Mouse (Mus musculus) liver, embryonic 11.5 days (tissue): ENCODE results near the gene Wwox. TPM values are rescaled to one million over a fixed set of nuclear protein-coding genes. Genes with fewer than 3 reads are reported as not detected.

ENCODE experiments used
- ATAC-seq: fragments of 200-750 bp; cut with Nextera tagmentation; replicated peaks from 2 replicates; pipeline ENCODE4 v1.8.0; 2017; ENCODE audit warnings: moderate number of reproducible peaks, mild to moderate bottlenecking, moderate TSS enrichment, moderate library complexity; ENCODE audit not compliant: low FRiP score
- DNase-seq: peaks from one replicate; pipeline ENCODE4 v3.0.0-alpha.2; 2017; ENCODE audit warnings: low spot score
- H3K27ac ChIP-seq: fragments of 300-500 bp; sonication (generic); 2 replicates; pipeline ENCODE4 v1.5.1; 2014; ENCODE audit warnings: mild to moderate bottlenecking, low read depth, low read length, control low read depth
- H3K27me3 ChIP-seq: fragments of 300-500 bp; sonication (generic); replicated peaks from 2 replicates; pipeline ENCODE4 v1.6.1; 2014; ENCODE audit warnings: low read length, mixed read lengths; ENCODE audit not compliant: control insufficient read depth, insufficient read depth
- H3K36me3 ChIP-seq: fragments of 300-500 bp; sonication (generic); 2 replicates; pipeline ENCODE4 v1.6.1; 2014; ENCODE audit warnings: mild to moderate bottlenecking, low read length, moderate library complexity, mixed read lengths; ENCODE audit not compliant: control insufficient read depth, insufficient read depth
- H3K4me1 ChIP-seq: fragments of 300-500 bp; sonication (generic); replicated peaks from 2 replicates; pipeline ENCODE4 v1.6.1; 2014; ENCODE audit warnings: low read length, mixed read lengths; ENCODE audit not compliant: control insufficient read depth, insufficient read depth
- H3K4me2 ChIP-seq: fragments of 300-500 bp; sonication (generic); 2 replicates; pipeline ENCODE4 v1.6.1; 2014; ENCODE audit warnings: mild to moderate bottlenecking, control low read depth, moderate library complexity
- H3K4me3 ChIP-seq: fragments of 300-500 bp; sonication (generic); 2 replicates; pipeline ENCODE4 v1.5.1; 2014; ENCODE audit warnings: low read depth, low read length, control low read depth
- H3K9ac ChIP-seq: fragments of 300-500 bp; sonication (generic); 2 replicates; pipeline ENCODE4 v1.6.1; 2014; ENCODE audit warnings: low read depth, low read length, control low read depth
- H3K9me3 ChIP-seq: fragments of 300-500 bp; sonication (generic); 2 replicates; pipeline ENCODE4 v1.6.1; 2016; ENCODE audit warnings: low read length, inconsistent platforms, mixed read lengths; ENCODE audit not compliant: control insufficient read depth
- WGBS: fragments of 180-500 bp; shearing (Covaris S2); extraction: QIAGEN DNeasy Blood & Tissue Kit; methylation state at CpG from one replicate; pipeline ENCODE4 v1.1.7; 2014; 5-methylcytosine and 5-hydroxymethylcytosine counted together
- polyA plus RNA-seq: library from polyadenylated mRNA; unstranded; fragments of >200 nt; fragmentation: Nextera tagmentation; extraction: Ambion mirVana; gene quantifications from 2 replicates; pipeline ENCODE4 v1.2.1, GENCODE M21; 2014

Wwox gene
- polyA plus RNA-seq, 1 experiment from 2014 or later = 7.3 TPM

DNA sequence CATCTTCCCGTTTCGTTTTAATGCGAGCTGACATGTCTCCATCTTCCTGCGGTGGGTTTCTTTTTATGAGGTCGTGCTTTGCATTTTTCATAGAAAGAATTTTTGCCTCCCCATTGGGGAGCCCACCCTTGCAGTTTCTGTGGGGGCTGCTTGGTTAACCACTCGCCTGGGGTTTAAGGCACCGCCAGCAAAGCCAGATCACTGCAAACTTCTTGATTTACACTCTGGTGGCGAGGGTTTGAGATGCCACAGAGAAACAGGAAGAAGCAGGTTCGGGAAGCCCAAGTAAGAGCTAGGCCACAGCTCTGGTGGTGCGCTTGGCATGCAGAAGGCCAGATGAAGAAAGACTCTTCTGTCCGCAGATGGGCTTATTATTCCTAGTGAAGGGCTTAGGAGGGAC is 789.4 kb downstream of the Wwox start:
- DNase-seq (no peak), ATAC-seq (no peak)
- Histone ChIP-seq H3K4me2 (no peak overlapping the region), H3K36me3 (no peaks in the 10 kb centered on the region), H3K9ac (no peak overlapping the region), H3K9me3 (no peaks in the 10 kb centered on the region), H3K4me3 (no peak overlapping the region), H3K27ac (no peak overlapping the region), H3K4me1 (no peaks in the 10 kb centered on the region), H3K27me3 (no peaks in the 10 kb centered on the region)
- WGBS = 79% methylated on average over 11 of the region's 11 CpGs

DNA sequence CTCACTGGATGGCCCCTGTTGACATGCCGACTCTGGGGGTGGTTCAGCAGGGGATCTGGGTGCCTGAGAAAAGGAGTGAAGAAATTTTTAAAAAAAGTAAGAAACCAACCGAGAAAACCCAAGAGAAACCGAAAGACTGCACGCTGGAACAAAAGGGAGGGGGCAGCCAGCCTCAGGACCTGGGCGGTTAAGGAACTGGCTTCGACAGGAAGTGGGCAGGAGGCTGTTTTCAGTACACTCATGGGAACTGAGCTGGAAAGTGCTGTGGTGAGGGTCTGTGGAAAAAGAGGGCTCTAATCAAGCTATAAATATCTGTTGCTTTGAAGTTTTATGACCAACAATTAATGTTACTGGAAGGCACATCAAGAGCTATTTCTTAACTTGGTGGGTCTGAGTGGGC is 794.6 kb downstream of the Wwox start:
- Histone ChIP-seq H3K36me3 (no peaks in the 10 kb centered on the region), H3K9ac (no peak overlapping the region), H3K4me2 (no peak overlapping the region), H3K4me3 (no peak overlapping the region), H3K27ac (no peak overlapping the region), H3K27me3 (no peaks in the 10 kb centered on the region), H3K9me3 (no peaks in the 10 kb centered on the region), H3K4me1 (no peaks in the 10 kb centered on the region)
- DNase-seq (no peak), ATAC-seq (no peak)
- WGBS = 39% methylated on average over 6 of the region's 6 CpGs

DNA sequence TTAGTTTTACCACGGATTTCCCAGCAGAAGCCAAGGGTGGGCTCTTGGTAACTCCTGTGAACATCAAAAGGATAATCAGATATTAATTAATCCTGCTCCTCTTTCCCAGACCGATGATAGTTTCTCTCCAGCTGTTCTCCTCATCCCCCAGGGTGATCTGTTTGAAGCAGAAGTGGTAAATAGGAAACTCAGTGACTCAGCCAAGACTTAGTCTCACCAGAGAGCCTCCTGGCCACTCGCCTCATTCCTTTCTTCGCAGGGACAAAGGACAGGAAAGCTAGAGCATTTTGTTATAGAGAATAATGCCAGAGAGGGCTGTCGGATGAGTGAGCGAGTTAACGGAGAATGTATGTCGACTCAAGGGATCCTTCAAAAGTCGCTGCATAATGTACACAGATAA is 798.1 kb downstream of the Wwox start:
- ATAC-seq = no peak
- H3K4me2 ChIP-seq = no peak overlapping the region
- H3K27ac ChIP-seq = no peak overlapping the region
- no peaks in the 10 kb centered on the region for H3K9me3 ChIP-seq
- H3K36me3 ChIP-seq = no peaks in the 10 kb centered on the region
- WGBS = 63% methylated on average over 9 of the region's 9 CpGs
- no peak overlapping the region for H3K4me3 ChIP-seq
- no peaks in the 10 kb centered on the region for H3K4me1 ChIP-seq
- DNase-seq = no peak
- H3K27me3 ChIP-seq = no peaks in the 10 kb centered on the region
- no peak overlapping the region for H3K9ac ChIP-seq

DNA sequence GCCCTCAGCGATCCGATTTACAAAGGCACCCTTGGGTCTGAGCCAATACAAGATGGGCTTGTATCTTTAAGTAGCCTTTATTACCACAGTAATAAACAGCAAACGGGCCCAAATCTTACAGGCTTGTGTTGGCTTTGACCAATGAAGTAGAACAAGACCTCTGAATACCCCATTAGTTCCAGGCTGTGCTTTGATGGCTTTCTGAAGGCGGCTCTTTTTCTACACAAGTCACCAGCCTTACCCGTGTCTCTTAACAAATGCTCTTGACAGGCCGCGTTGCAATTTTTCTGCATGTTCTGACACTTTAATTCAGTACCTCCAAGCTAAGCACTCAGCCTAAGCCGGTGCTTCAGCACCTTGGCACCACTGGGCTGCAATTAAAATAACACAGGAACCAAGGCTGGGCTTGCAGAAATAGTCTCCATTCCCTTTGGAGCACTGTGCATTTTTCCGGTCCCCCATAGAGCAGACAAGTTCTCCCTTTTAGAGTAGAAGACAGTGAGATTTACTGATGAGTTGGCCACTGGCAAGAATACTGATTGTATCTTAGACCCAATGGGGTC is 804.1 kb downstream of the Wwox start:
- Histone ChIP-seq H3K4me1 (no peaks in the 10 kb centered on the region), H3K9ac (no peak overlapping the region), H3K27me3 (no peaks in the 10 kb centered on the region), H3K9me3 (no peaks in the 10 kb centered on the region), H3K4me3 (no peak overlapping the region), H3K4me2 (no peak overlapping the region), H3K36me3 (no peaks in the 10 kb centered on the region), H3K27ac (no peak overlapping the region)
- no peak for DNase-seq
- 89% methylated on average over 9 of the region's 9 CpGs for WGBS
- ATAC-seq = no peak

DNA sequence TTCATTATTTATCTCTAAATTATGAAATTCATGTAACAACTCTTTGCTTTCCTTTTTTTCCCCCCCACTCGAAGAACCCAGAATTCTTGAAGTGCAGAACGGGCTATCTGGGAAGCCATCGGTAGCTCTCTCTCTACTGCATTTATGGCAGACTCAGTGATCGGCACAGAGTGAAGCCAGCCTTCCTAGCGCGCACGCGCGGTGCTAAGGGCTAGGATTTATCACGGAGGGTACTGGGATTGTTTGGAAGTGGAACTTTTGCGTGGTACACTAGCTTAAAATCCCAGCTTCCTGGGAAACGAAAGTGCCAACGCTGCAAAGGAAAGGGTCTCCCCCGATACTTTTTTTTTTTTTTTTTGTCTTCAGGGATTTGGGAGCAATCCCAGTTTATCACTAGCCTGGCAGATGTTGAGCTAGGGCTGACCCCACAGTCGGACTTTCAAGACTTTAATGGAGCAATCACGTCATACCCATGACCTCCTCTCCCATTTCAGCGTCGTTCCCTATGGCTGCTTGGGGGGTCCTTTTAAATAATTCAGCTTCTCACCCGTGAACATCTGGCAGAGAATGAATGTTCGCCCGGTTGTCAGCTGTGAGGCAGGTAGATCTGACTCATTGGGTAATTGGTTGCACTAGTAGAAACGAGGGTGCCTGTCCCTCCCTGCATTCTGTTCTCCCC is 810.4 kb downstream of the Wwox start:
- Histone ChIP-seq H3K4me2 (peak overlapping the region; percentile 3; the same call in 1 of the 2 replicates), H3K4me1 (no peaks in the 10 kb centered on the region), H3K9ac (no peak overlapping the region), H3K27me3 (no peaks in the 10 kb centered on the region), H3K9me3 (no peaks in the 10 kb centered on the region), H3K4me3 (no peak overlapping the region), H3K36me3 (no peaks in the 10 kb centered on the region), H3K27ac (no peak overlapping the region)
- DNase-seq = no peak
- 55% methylated on average over 22 of the region's 22 CpGs for WGBS
- ATAC-seq = no peak

DNA sequence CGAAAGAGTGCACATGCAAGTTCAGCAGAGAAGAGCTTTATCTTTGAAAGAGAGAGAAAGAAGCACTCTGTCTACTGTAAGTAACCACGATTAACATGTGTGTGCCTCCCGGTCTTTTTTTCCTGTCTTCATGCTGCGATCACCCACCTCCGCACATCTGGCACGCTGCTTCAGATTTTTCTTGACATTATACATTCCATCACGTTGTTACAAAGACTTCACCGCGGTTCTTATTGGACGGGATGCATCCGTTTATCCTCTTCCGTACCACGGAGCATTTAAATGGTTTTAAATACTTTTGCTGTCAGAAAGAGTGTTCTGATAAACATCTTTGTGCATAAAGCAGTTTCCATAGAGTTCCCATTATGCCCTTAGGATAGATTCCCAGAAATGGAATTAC is 816.1 kb downstream of the Wwox start:
- Histone ChIP-seq H3K36me3 (no peaks in the 10 kb centered on the region), H3K4me3 (no peak overlapping the region), H3K9me3 (no peaks in the 10 kb centered on the region), H3K9ac (no peak overlapping the region), H3K27me3 (no peaks in the 10 kb centered on the region), H3K4me2 (no peak overlapping the region), H3K27ac (no peak overlapping the region), H3K4me1 (no peaks in the 10 kb centered on the region)
- ATAC-seq (no peak), DNase-seq (no peak)
- WGBS = 83% methylated on average over 13 of the region's 13 CpGs

DNA sequence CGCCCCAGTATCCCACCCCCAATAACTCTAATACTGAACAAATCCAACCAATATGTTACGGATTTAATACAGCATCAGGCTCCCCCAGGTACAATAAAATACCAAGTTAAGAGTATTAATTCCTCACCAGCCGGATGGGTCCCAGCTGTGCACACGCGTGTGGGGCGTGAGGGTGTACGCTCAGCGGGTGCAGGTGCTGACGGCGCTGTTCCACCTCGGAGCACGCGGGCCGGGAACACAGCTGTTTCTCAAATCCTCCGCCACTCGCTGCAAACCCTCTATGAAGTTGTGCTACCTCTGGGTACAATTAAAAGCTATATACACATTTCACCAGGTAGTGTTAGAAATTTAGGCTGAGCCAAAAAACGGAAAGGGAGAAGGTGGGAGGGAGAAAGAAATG is 818.0 kb downstream of the Wwox start:
- Histone ChIP-seq H3K4me2 (no peak overlapping the region), H3K9me3 (no peaks in the 10 kb centered on the region), H3K36me3 (no peaks in the 10 kb centered on the region), H3K9ac (no peak overlapping the region), H3K4me1 (no peaks in the 10 kb centered on the region), H3K27me3 (no peaks in the 10 kb centered on the region), H3K27ac (no peak overlapping the region), H3K4me3 (no peak overlapping the region)
- 90% methylated on average over 17 of the region's 17 CpGs for WGBS
- ATAC-seq = no peak
- no peak for DNase-seq

DNA sequence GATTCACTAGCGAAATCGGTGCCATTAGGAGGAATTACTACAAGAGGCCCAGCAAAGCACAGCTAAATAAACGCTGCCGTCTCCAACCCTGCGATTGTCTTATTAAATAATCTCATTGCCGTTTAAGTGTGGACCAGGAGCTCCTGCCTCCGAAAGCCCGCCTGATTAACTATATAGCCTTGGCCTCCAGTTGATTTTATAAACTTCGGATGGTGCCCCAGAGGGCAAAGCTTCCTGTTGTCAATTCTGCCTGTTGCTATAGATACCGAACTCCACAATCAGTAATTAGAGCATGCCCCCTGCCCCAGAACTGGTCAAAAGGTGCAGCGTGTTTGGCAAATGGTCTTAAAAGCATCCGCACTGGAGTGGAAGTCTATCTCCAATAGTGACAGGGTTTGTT is 820.4 kb downstream of the Wwox start:
- Histone ChIP-seq H3K36me3 (no peaks in the 10 kb centered on the region), H3K4me2 (no peak overlapping the region), H3K9ac (no peak overlapping the region), H3K4me3 (no peak overlapping the region), H3K27me3 (no peaks in the 10 kb centered on the region), H3K9me3 (no peaks in the 10 kb centered on the region), H3K27ac (no peak overlapping the region), H3K4me1 (no peaks in the 10 kb centered on the region)
- DNase-seq = no peak
- no peak for ATAC-seq
- 70% methylated on average over 12 of the region's 12 CpGs for WGBS

DNA sequence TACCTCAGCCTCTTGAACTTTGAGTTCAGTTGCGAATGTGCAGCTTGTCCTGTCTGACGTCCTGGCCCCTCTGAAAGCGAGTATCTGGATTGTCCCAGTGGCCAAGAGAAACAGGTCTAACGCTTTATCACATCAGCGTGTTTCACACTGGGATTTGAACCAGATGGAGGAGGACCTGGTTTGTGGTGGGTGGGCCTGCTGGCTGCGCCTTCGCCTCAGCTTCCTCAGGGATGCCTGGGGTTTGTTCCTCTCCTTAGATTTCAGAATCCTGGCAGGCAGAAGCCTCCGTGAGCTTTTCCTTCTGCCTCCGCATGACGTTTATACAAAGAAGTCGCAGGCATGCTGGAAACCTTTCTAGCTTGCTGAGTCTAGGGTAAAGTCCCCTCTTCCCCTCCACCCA is 827.7 kb downstream of the Wwox start:
- Histone ChIP-seq H3K9ac (no peak overlapping the region), H3K27ac (no peak overlapping the region), H3K4me3 (no peak overlapping the region), H3K4me1 (no peaks in the 10 kb centered on the region), H3K36me3 (no peaks in the 10 kb centered on the region), H3K9me3 (no peaks in the 10 kb centered on the region), H3K27me3 (no peaks in the 10 kb centered on the region), H3K4me2 (no peak overlapping the region)
- ATAC-seq (no peak), DNase-seq (no peak)
- WGBS = 65% methylated on average over 11 of the region's 11 CpGs
